Mouse (Mus musculus): ENCODE results near the gene Tifa.

DNA sequence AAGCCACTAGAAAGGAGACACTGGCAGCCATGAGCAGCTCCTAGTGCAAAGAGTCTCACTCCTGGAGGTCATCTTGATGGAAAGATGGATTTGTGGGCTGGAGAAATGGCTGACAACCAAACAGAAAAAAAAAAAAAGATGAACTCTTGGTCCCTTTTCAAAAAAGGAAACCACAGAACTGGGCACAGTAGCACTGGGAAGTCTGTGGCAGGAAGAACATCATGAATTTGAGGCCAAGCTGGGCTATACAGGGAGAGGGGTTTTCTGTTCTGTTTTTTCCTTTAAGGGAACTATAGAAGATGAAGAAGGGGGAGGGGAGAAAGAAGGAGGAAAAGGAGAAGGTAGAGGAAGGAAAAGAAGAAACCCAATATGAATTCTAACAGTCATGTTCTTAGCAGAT, 2.6 kb upstream of the Tifa start:
- TF ChIP-seq UBTF (IDR thresholded peaks at IDR 0.05; ENCODE audit: low read depth, low read length) (no peak), KAT2A (IDR thresholded peaks at IDR 0.05; ENCODE audit: insufficient replicate concordance, low read length) (no peak), POLR2A (IDR thresholded peaks at IDR 0.05; ENCODE audit: low read depth, low read length) (no peak), CTCF (conservative IDR thresholded peaks at IDR 0.05 in 1 of 2, IDR thresholded peaks at IDR 0.05 in 1 of 2; ENCODE audit: low read depth in 2 of 2, low read length in 2 of 2) (no peak), E2F4 (IDR thresholded peaks at IDR 0.05; ENCODE audit: insufficient replicate concordance, low read depth, low read length) (no peak), EP300 (IDR thresholded peaks at IDR 0.05; ENCODE audit: low read length) (no peak), POLR2AphosphoS2 (IDR thresholded peaks at IDR 0.05; ENCODE audit: low read depth, low read length) (no peak), ZKSCAN1 (IDR thresholded peaks at IDR 0.05; ENCODE audit: borderline replicate concordance, low read depth, low read length) (no peak), ZMIZ1 (IDR thresholded peaks at IDR 0.05; ENCODE audit: low read depth, low read length) (no peak), MEF2A (IDR thresholded peaks at IDR 0.05; ENCODE audit: borderline replicate concordance, low read depth, low read length) (no peak), CHD1 (IDR thresholded peaks at IDR 0.05; ENCODE audit: low read depth, low read length) (no peak), ETS1 (conservative IDR thresholded peaks at IDR 0.05; ENCODE audit: low read depth, low read length) (no peak), TCF12 (IDR thresholded peaks at IDR 0.05; ENCODE audit: low read depth, low read length) (no peak)

Data from CH12.LX (cell line).